Mouse (Mus musculus): ENCODE results near the gene Spns1. TPM values are rescaled to one million over a fixed set of nuclear protein-coding genes. Genes with fewer than 3 reads are reported as not detected.
"Not testable (repeated sequence)": the region's sequence is repeated elsewhere in the genome, so short reads cannot be mapped to it uniquely, and the experiment has no call there.

Spns1 gene
- polyA plus RNA-seq, 1 experiment from 2014 or later: 44.4 TPM

GRCm38 (mm10) chr7:126338906-126339305 is 38.3 kb downstream of the Spns1 start:
- WGBS: 85% methylated on average over 8 of the region's 8 CpGs
- no peak overlapping the region for H3K4me3 ChIP-seq (ENCODE audit: low read depth, low read length)
- H3K4me2 ChIP-seq (ENCODE audit: low read length): no peak overlapping the region
- H3K36me3 ChIP-seq (ENCODE audit: control insufficient read depth, insufficient read depth, low read length): no peaks in the 10 kb centered on the region
- ATAC-seq (replicated peaks; ENCODE audit: low FRiP score, low TSS enrichment, low read depth) (no peak), DNase-seq (ENCODE audit: low spot score) (no peak)
- no peaks in the 10 kb centered on the region for H3K4me1 ChIP-seq (replicated peaks; ENCODE audit: control insufficient read depth, insufficient read depth, low read length)
- no peak overlapping the region for H3K27ac ChIP-seq (ENCODE audit: low read depth)
- H3K9ac ChIP-seq (ENCODE audit: low read length): no peak overlapping the region
- H3K27me3 ChIP-seq (replicated peaks; ENCODE audit: control insufficient read depth, insufficient read depth, low read length): no peaks in the 10 kb centered on the region
- no peaks in the 10 kb centered on the region for H3K9me3 ChIP-seq (ENCODE audit: control insufficient read depth, low read length)

- Histone ChIP-seq H3K36me3 (ENCODE audit: control insufficient read depth, insufficient read depth, low read length) (no peaks in the 10 kb centered on the region), H3K27ac (ENCODE audit: low read depth) (no peak overlapping the region), H3K4me3 (ENCODE audit: low read depth, low read length) (no peak overlapping the region), H3K9me3 (ENCODE audit: control insufficient read depth, low read length) (no peaks in the 10 kb centered on the region), H3K4me2 (ENCODE audit: low read length) (no peak overlapping the region), H3K9ac (ENCODE audit: low read length) (no peak overlapping the region), H3K27me3 (replicated peaks; ENCODE audit: control insufficient read depth, insufficient read depth, low read length) (no peaks in the 10 kb centered on the region), H3K4me1 (replicated peaks; ENCODE audit: control insufficient read depth, insufficient read depth, low read length) (no peaks in the 10 kb centered on the region)
- ATAC-seq (replicated peaks; ENCODE audit: low FRiP score, low TSS enrichment, low read depth): no peak
- DNase-seq (ENCODE audit: low spot score): no peak
- 91% methylated on average over 1 of the region's 1 CpGs for WGBS
Measured at GRCm38 (mm10) chr7:126335556-126335955, 41.7 kb downstream of the Spns1 start.

DNA sequence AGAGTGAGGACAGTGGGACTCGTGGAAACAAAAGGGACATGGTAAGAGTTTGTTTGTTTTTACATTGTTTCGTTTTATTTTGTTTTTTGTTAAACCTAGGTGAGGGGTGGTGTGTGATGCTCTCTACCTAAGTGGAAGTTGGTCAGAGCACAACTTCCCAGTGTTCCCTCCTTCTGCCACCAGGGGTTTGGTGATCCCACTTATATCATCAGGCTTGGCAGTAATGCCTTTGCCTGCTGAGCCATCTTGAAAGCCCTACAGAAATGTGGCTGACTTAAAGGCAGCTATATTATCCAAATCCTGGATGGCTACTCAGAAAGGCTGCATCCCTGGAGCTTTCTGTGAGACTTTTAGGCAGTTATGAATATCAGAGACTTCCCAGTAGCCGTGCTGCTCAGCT is 44.6 kb downstream of the Spns1 start:
- Histone ChIP-seq H3K9ac (ENCODE audit: low read length) (no peak overlapping the region), H3K9me3 (ENCODE audit: control insufficient read depth, low read length) (no peaks in the 10 kb centered on the region), H3K4me2 (ENCODE audit: low read length) (no peak overlapping the region), H3K27me3 (replicated peaks; ENCODE audit: control insufficient read depth, insufficient read depth, low read length) (no peaks in the 10 kb centered on the region), H3K4me1 (replicated peaks; ENCODE audit: control insufficient read depth, insufficient read depth, low read length) (no peaks in the 10 kb centered on the region), H3K36me3 (ENCODE audit: control insufficient read depth, insufficient read depth, low read length) (no peaks in the 10 kb centered on the region), H3K4me3 (ENCODE audit: low read depth, low read length) (no peak overlapping the region), H3K27ac (ENCODE audit: low read depth) (no peak overlapping the region; the same call in 1 of the 2 replicates)
- DNase-seq (ENCODE audit: low spot score) (no peak), ATAC-seq (replicated peaks; ENCODE audit: low FRiP score, low TSS enrichment, low read depth) (no peak)
- WGBS: 68% methylated on average over 3 of the region's 3 CpGs

- no peaks in the 10 kb centered on the region for H3K36me3 ChIP-seq (ENCODE audit: control insufficient read depth, insufficient read depth, low read length)
- H3K27ac ChIP-seq (ENCODE audit: low read depth): no peak overlapping the region
- ATAC-seq (replicated peaks; ENCODE audit: low FRiP score, low TSS enrichment, low read depth) (no peak), DNase-seq (ENCODE audit: low spot score) (no peak)
- no peaks in the 10 kb centered on the region for H3K9me3 ChIP-seq (ENCODE audit: control insufficient read depth, low read length)
- no peaks in the 10 kb centered on the region for H3K4me1 ChIP-seq (replicated peaks; ENCODE audit: control insufficient read depth, insufficient read depth, low read length)
- no peak overlapping the region for H3K4me3 ChIP-seq (ENCODE audit: low read depth, low read length)
- no peaks in the 10 kb centered on the region for H3K27me3 ChIP-seq (replicated peaks; ENCODE audit: control insufficient read depth, insufficient read depth, low read length)
- 43% methylated on average over 2 of the region's 2 CpGs for WGBS
- no peak overlapping the region for H3K9ac ChIP-seq (ENCODE audit: low read length)
- H3K4me2 ChIP-seq (ENCODE audit: low read length): no peak overlapping the region
Measured at GRCm38 (mm10) chr7:126330693-126331092, 46.6 kb downstream of the Spns1 start.

- ATAC-seq (replicated peaks; ENCODE audit: low FRiP score, low TSS enrichment, low read depth): no peak
- WGBS: 83% methylated on average over 9 of the region's 9 CpGs
- no peak overlapping the region for H3K9ac ChIP-seq (ENCODE audit: low read length)
Measured at GRCm38 (mm10) chr7:126329907-126330645, 47.2 kb downstream of the Spns1 start.

GRCm38 (mm10) chr7:126328848-126329247 is 48.4 kb downstream of the Spns1 start:
- H3K4me3 ChIP-seq (ENCODE audit: low read depth, low read length); H3K4me2 ChIP-seq (ENCODE audit: low read length); H3K9me3 ChIP-seq (ENCODE audit: control insufficient read depth, low read length); H3K27ac ChIP-seq (ENCODE audit: low read depth); H3K27me3 ChIP-seq (replicated peaks; ENCODE audit: control insufficient read depth, insufficient read depth, low read length); DNase-seq (ENCODE audit: low spot score); H3K36me3 ChIP-seq (ENCODE audit: control insufficient read depth, insufficient read depth, low read length); H3K4me1 ChIP-seq (replicated peaks; ENCODE audit: control insufficient read depth, insufficient read depth, low read length); H3K9ac ChIP-seq (ENCODE audit: low read length); ATAC-seq (replicated peaks; ENCODE audit: low FRiP score, low TSS enrichment, low read depth): not testable (repeated sequence)
- 86% methylated on average over 5 of the region's 6 CpGs for WGBS

More at GRCm38 (mm10) chr7:126329907-126330645, 47.2 kb downstream of the Spns1 start:
- H3K36me3 ChIP-seq (ENCODE audit: control insufficient read depth, insufficient read depth, low read length): no peaks in the 10 kb centered on the region
- DNase-seq (ENCODE audit: low spot score): no peak
- no peak overlapping the region for H3K4me2 ChIP-seq (ENCODE audit: low read length)
- H3K27ac ChIP-seq (ENCODE audit: low read depth): no peak overlapping the region
- H3K27me3 ChIP-seq (replicated peaks; ENCODE audit: control insufficient read depth, insufficient read depth, low read length): no peaks in the 10 kb centered on the region
- H3K9me3 ChIP-seq (ENCODE audit: control insufficient read depth, low read length): no peaks in the 10 kb centered on the region
- no peak overlapping the region for H3K4me3 ChIP-seq (ENCODE audit: low read depth, low read length)
- H3K4me1 ChIP-seq (replicated peaks; ENCODE audit: control insufficient read depth, insufficient read depth, low read length): peaks cover 2% of the 10 kb centered on the region; the same call in 1 of the 2 replicates

- 26% methylated on average over 9 of the region's 9 CpGs for WGBS
- H3K4me3 ChIP-seq (ENCODE audit: low read depth, low read length); H3K4me2 ChIP-seq (ENCODE audit: low read length); ATAC-seq (replicated peaks; ENCODE audit: low FRiP score, low TSS enrichment, low read depth); H3K27me3 ChIP-seq (replicated peaks; ENCODE audit: control insufficient read depth, insufficient read depth, low read length); H3K4me1 ChIP-seq (replicated peaks; ENCODE audit: control insufficient read depth, insufficient read depth, low read length); H3K9ac ChIP-seq (ENCODE audit: low read length); H3K27ac ChIP-seq (ENCODE audit: low read depth); H3K36me3 ChIP-seq (ENCODE audit: control insufficient read depth, insufficient read depth, low read length); DNase-seq (ENCODE audit: low spot score); H3K9me3 ChIP-seq (ENCODE audit: control insufficient read depth, low read length): not testable (repeated sequence)
Measured at GRCm38 (mm10) chr7:126325576-126326273, 51.5 kb downstream of the Spns1 start.

- H3K36me3 ChIP-seq (ENCODE audit: control insufficient read depth, insufficient read depth, low read length): no peaks in the 10 kb centered on the region
- H3K4me3 ChIP-seq (ENCODE audit: low read depth, low read length): no peak overlapping the region
- ATAC-seq (replicated peaks; ENCODE audit: low FRiP score, low TSS enrichment, low read depth): no peak
- H3K27me3 ChIP-seq (replicated peaks; ENCODE audit: control insufficient read depth, insufficient read depth, low read length): no peaks in the 10 kb centered on the region
- 11% methylated on average over 3 of the region's 3 CpGs for WGBS
- H3K9ac ChIP-seq (ENCODE audit: low read length): no peak overlapping the region
- H3K4me2 ChIP-seq (ENCODE audit: low read length): no peak overlapping the region
- DNase-seq (ENCODE audit: low spot score): no peak
- H3K9me3 ChIP-seq (ENCODE audit: control insufficient read depth, low read length): no peaks in the 10 kb centered on the region
- H3K27ac ChIP-seq (ENCODE audit: low read depth): no peak overlapping the region
- H3K4me1 ChIP-seq (replicated peaks; ENCODE audit: control insufficient read depth, insufficient read depth, low read length): peaks cover 4% of the 10 kb centered on the region
Measured at GRCm38 (mm10) chr7:126324791-126325190, 52.5 kb downstream of the Spns1 start.

Measured in intestine, embryonic 14.5 days (tissue).